ENCODE assay signal across 8 mouse cellular contexts in the genomic region with DNA sequence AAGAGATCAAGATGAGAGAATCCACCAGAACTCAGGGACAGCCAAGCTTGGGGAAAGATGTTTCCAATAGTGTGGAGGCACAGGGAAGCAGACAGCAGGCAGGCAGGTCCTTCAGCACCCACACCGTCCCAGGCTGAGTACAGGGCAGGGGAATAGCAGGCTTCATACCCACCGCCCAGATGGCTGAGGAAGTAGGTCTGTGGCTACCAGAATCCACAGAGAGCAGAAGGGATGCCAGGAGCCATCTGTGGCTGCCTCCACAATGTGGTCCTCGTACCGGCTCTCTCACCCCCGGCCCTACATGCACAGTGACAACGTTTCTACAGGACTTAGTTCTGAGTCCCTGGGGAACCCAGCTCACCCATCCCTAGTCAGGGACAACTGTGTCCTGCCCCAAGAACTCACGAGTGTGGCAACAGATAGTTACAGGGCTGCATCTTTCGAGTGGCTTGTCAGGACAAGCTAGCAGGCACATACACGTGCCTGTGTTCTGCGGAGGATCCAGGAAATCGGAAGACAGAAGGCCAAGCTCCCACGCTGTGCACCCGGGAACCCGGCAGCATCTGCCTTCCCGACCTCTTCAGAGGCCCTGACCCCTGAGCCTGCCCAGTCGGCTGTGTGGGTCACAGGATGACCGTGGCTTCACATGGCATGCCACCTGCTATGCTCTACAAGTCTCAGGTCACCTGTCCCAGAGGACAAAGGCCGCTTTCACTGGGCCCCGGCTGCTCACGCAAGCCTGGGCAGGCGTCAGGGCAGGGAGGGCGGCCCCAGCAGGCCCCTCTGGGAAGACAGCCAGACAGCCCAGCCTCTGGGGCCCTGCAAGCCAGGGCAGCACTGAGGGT.
DNase-seq lines count a peak whose midpoint lies in the region; ATAC-seq and TF ChIP-seq lines count a peak whose summit lies in the region.

No protein-coding gene starts in this region.

- TF ChIP-seq EP300 in heart, adult 2 months (IDR thresholded peaks at IDR 0.05; ENCODE audit: insufficient read depth, low read depth, low read length), result no peak

- H3K9ac ChIP-seq in heart, adult 2 months (ENCODE audit: low read depth, low read length), result peak overlapping the region; percentile 19; the same call in 1 of the 2 replicates
- H3K9ac ChIP-seq in ES-E14 (ENCODE audit: insufficient read depth, low read depth, low read length, poor library complexity, severe bottlenecking), result peak overlapping the region; percentile 57
- 0 out of 2 replicates have a peak overlapping the region, but pooled peaks have one; percentile 10 for H3K9ac ChIP-seq in forebrain, postnatal 0 days
- no peak overlapping the region for H3K9ac ChIP-seq in kidney, postnatal 0 days (ENCODE audit: low read depth, low read length)

- 53% methylated on average over 22 of the region's 22 CpGs for WGBS in heart, adult 2 months
- WGBS in forebrain, postnatal 0 days, result 41% methylated on average over 22 of the region's 22 CpGs
- WGBS in kidney, postnatal 0 days, result 45% methylated on average over 22 of the region's 22 CpGs
- 33% methylated on average over 22 of the region's 22 CpGs for WGBS in small intestine, adult 2 months

- H3K4me2 ChIP-seq in forebrain, postnatal 0 days (ENCODE audit: low read depth), result no peak overlapping the region
- no peak overlapping the region for H3K4me2 ChIP-seq in kidney, postnatal 0 days (ENCODE audit: low read length)

- peak; percentile 13; the same call in 1 of the 2 replicates for ATAC-seq in forebrain, postnatal 0 days
- ATAC-seq in kidney, postnatal 0 days (replicated peaks; ENCODE audit: low FRiP score, low read depth), result peak; percentile 67

- peak overlapping the region; percentile 26 for H3K27ac ChIP-seq in heart, adult 2 months
- H3K27ac ChIP-seq in ES-E14 (ENCODE audit: insufficient read depth, low read depth, low read length, poor library complexity, severe bottlenecking), result no peak overlapping the region
- H3K27ac ChIP-seq in forebrain, postnatal 0 days (ENCODE audit: low read depth, low read length), result 0 out of 2 replicates have a peak overlapping the region, but pooled peaks have one; percentile 29
- H3K27ac ChIP-seq in kidney, postnatal 0 days, result peak overlapping the region; percentile 75; the same call in 1 of the 2 replicates
- H3K27ac ChIP-seq in small intestine, adult 2 months (ENCODE audit: insufficient read depth, low read depth, low read length), result peak overlapping the region; percentile 69

- no peaks in the 10 kb centered on the region for H3K79me2 ChIP-seq in heart, adult 2 months (replicated peaks; ENCODE audit: control insufficient read depth, insufficient read depth, low read length)

- no peak for TF ChIP-seq POLR2A in heart, adult 2 months (IDR thresholded peaks at IDR 0.05; ENCODE audit: insufficient read depth, low read depth, low read length)
- 0 out of 2 replicates have a peak, but pooled peaks have one; percentile 14 for TF ChIP-seq POLR2A in small intestine, adult 2 months (IDR thresholded peaks at IDR 0.05; ENCODE audit: low read depth, low read length)

- H3K9me3 ChIP-seq in ES-E14 (ENCODE audit: control insufficient read depth, insufficient read depth, low read depth, low read length), result no peaks in the 10 kb centered on the region
- no peaks in the 10 kb centered on the region for H3K9me3 ChIP-seq in forebrain, postnatal 0 days (ENCODE audit: low read length)
- H3K9me3 ChIP-seq in kidney, postnatal 0 days (replicated peaks; ENCODE audit: low read length), result no peaks in the 10 kb centered on the region

- no peak for TF ChIP-seq CTCF in heart, adult 2 months (IDR thresholded peaks at IDR 0.05)
- no peak for TF ChIP-seq CTCF in forebrain, postnatal 0 days (IDR thresholded peaks at IDR 0.05; ENCODE audit: low read depth)
- no peak for TF ChIP-seq CTCF in kidney, postnatal 0 days (IDR thresholded peaks at IDR 0.05; ENCODE audit: low read depth)
- TF ChIP-seq CTCF in small intestine, adult 2 months (IDR thresholded peaks at IDR 0.05; ENCODE audit: extremely low read depth, insufficient read length, insufficient replicate concordance, low read depth, low read length), result no peak

- H3K4me1 ChIP-seq in heart, adult 2 months (ENCODE audit: control insufficient read depth, insufficient read depth, low read length), result peaks cover 15% of the 10 kb centered on the region
- H3K4me1 ChIP-seq in ES-E14 (ENCODE audit: control insufficient read depth in 2 of 2, insufficient read depth in 2 of 2, low read length in 2 of 2, poor library complexity in 1 of 2), result peaks cover 0 to 35% of the 10 kb centered on the region in 2 experiments; a peak in 2 of 4 replicates
- peaks cover 7% of the 10 kb centered on the region; the same call in 1 of the 2 replicates for H3K4me1 ChIP-seq in forebrain, postnatal 0 days (ENCODE audit: insufficient read depth)
- H3K4me1 ChIP-seq in kidney, postnatal 0 days (replicated peaks; ENCODE audit: insufficient read depth, low read length), result peaks cover 14% of the 10 kb centered on the region; the same call in 1 of the 2 replicates
- H3K4me1 ChIP-seq in small intestine, adult 2 months (ENCODE audit: control insufficient read depth, insufficient read depth, insufficient read length, low read length), result peaks cover 31% of the 10 kb centered on the region

- no peak overlapping the region for H3K4me3 ChIP-seq in heart, adult 2 months
- peak overlapping the region in 1 of 2 experiments; percentile 22; a peak in 2 of 4 replicates for H3K4me3 ChIP-seq in ES-E14 (ENCODE audit: insufficient read depth in 1 of 2, low read depth in 1 of 2, low read length in 2 of 2, poor library complexity in 1 of 2, severe bottlenecking in 1 of 2)
- H3K4me3 ChIP-seq in forebrain, postnatal 0 days (ENCODE audit: low read depth, low read length), result no peak overlapping the region
- H3K4me3 ChIP-seq in kidney, postnatal 0 days (replicated peaks; ENCODE audit: low read depth, low read length), result no peak overlapping the region
- peak overlapping the region; percentile 18; the same call in 1 of the 2 replicates for H3K4me3 ChIP-seq in small intestine, adult 2 months (ENCODE audit: low read depth, low read length)

- intact Hi-C loops in heart, adult 2 months (cut with DNase I), result no loop called here
- intact Hi-C loops in heart, postnatal 25 days (cut with DNase I), result loop anchor here (2.0 kb wide), 1 partner anchor 14 kb away; no protein-coding TSS in a partner anchor

- no peaks in the 10 kb centered on the region for H3K27me3 ChIP-seq in heart, adult 2 months (ENCODE audit: control insufficient read depth, insufficient read depth, low read length)
- H3K27me3 ChIP-seq in forebrain, postnatal 0 days (ENCODE audit: insufficient read depth, low read length), result no peaks in the 10 kb centered on the region
- no peaks in the 10 kb centered on the region for H3K27me3 ChIP-seq in kidney, postnatal 0 days (ENCODE audit: insufficient read depth, low read length)
- H3K27me3 ChIP-seq in small intestine, adult 2 months (ENCODE audit: control insufficient read depth, insufficient read depth, low read length), result no peaks in the 10 kb centered on the region

- H3K36me3 ChIP-seq in heart, adult 2 months (ENCODE audit: control insufficient read depth, insufficient read depth, low read length), result no peaks in the 10 kb centered on the region
- H3K36me3 ChIP-seq in ES-E14 (ENCODE audit: control insufficient read depth, insufficient read depth, low read length, poor library complexity, severe bottlenecking), result no peaks in the 10 kb centered on the region
- H3K36me3 ChIP-seq in forebrain, postnatal 0 days (ENCODE audit: insufficient read depth), result no peaks in the 10 kb centered on the region
- H3K36me3 ChIP-seq in kidney, postnatal 0 days (ENCODE audit: insufficient read depth, low read length), result no peaks in the 10 kb centered on the region
- H3K36me3 ChIP-seq in small intestine, adult 2 months (ENCODE audit: control insufficient read depth, insufficient read depth, low read length), result peaks cover 7% of the 10 kb centered on the region

- in situ Hi-C loops in ES-E14 (cut with MboI; ENCODE audit: low sequenced_read_pairs in 2 of 2, unreplicated experiment in 2 of 2), result loop anchor here in 1 of 2 experiments (10.0 kb wide), 1 partner anchor 48 kb away; no protein-coding TSS in a partner anchor

- no peak for DNase-seq in heart, adult 2 months
- no peak for DNase-seq in heart, postnatal 25 days (ENCODE audit: low spot score)
- no peak for DNase-seq in ES-E14 (ENCODE audit: low read depth, low spot score)
- no peak for DNase-seq in forebrain, postnatal 0 days
- no peak for DNase-seq in kidney, postnatal 0 days (ENCODE audit: low spot score)
- DNase-seq in cerebellum, adult 9-11 months, result no peak
- no peak for DNase-seq in spleen, postnatal 36 days (ENCODE audit: low spot score in 2 of 2)

TF ChIP-seq in ES-E14, 5 proteins besides CTCF, POLR2A, EP300 and RAD21:
- TF ChIP-seq ZC3H11A (IDR thresholded peaks at IDR 0.05; ENCODE audit: borderline replicate concordance, low read depth, low read length) (no peak), MAFK (IDR thresholded peaks at IDR 0.05; ENCODE audit: insufficient read depth, low read depth, low read length) (no peak), HCFC1 (IDR thresholded peaks at IDR 0.05; ENCODE audit: borderline replicate concordance, insufficient read depth, low read length) (no peak), ZNF384 (IDR thresholded peaks at IDR 0.05; ENCODE audit: low read depth, low read length) (no peak), CHD2 (IDR thresholded peaks at IDR 0.05; ENCODE audit: low read depth, low read length) (no peak)
